10 mouse cellular contexts compared by ENCODE assay signal in the genomic region with DNA sequence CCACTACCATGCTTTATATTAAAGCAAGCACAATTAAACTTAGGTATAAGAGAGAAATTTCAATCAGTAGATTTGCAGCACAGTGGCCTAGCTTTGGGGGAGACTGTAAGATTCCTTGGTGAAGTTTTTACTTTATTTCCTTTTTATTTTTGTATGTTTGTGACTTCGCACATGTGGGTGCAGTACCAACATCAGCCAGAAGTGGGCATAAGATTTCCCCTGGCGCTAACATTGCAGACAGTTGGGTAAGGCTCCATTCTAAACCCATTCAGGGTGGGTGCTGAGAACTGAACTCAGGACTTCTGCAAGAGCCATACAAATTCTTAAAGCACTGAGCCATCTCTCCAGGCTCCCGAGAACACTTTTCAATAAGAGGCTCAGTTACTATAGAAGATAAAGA.
DNase-seq lines count a peak whose midpoint lies in the region; ATAC-seq and TF ChIP-seq lines count a peak whose summit lies in the region.
"Had no signal": no experiment of that assay in that cellular context is flagged by ENCODE, and none has a peak within 500 bp of the region (broad histone marks: within the 10 kb centered on the region; RNA-seq: fewer than 3 reads in every experiment).

No protein-coding gene starts in this region.

- peak; percentile 39 for DNase-seq in hindbrain, embryonic 11.5 days (ENCODE audit: low spot score)
- DNase-seq in hindbrain, embryonic 10.5 days (ENCODE audit: low spot score) = no peak
- DNase-seq in thymus, adult 2 months = peak; percentile 25
- DNase-seq in thymus, postnatal 10 days (ENCODE audit: low spot score in 2 of 2) = no peak
- peak; percentile 52 for DNase-seq in induced T-regulatory cell, adult 2 months (ENCODE audit: low read depth)
- no peak for DNase-seq in urinary bladder, adult 18-20 months (ENCODE audit: low spot score in 2 of 2)
- DNase-seq in layer of hippocampus, adult 18-20 months (ENCODE audit: low spot score in 2 of 2) = no peak
- no peak for DNase-seq in right cerebral cortex, adult 18-20 months
- DNase-seq: liver, embryonic 13.5 days had no signal

- no peaks in the 10 kb centered on the region for H3K27me3 ChIP-seq in hindbrain, embryonic 11.5 days (ENCODE audit: control insufficient read depth, insufficient read depth, low read length)
- H3K27me3 ChIP-seq in hindbrain, embryonic 10.5 days (ENCODE audit: insufficient read depth, poor library complexity, severe bottlenecking) = peaks cover 9% of the 10 kb centered on the region; the same call in 1 of the 2 replicates
- no peaks in the 10 kb centered on the region for H3K27me3 ChIP-seq in thymus, adult 2 months (ENCODE audit: control insufficient read depth, insufficient read depth, low read length)

- peak overlapping the region; percentile 85; the same call in 1 of the 2 replicates for H3K27ac ChIP-seq in hindbrain, embryonic 11.5 days (ENCODE audit: low read depth, low read length)
- no peak overlapping the region; the same call in 1 of the 2 replicates for H3K27ac ChIP-seq in hindbrain, embryonic 10.5 days
- no peak overlapping the region for H3K27ac ChIP-seq in thymus, adult 2 months (ENCODE audit: control insufficient read depth, insufficient read depth, low read length)
- H3K27ac ChIP-seq: liver, embryonic 13.5 days had no signal

- H3K36me3 ChIP-seq in hindbrain, embryonic 11.5 days (ENCODE audit: control insufficient read depth, insufficient read depth, low read length) = no peaks in the 10 kb centered on the region
- H3K36me3 ChIP-seq in hindbrain, embryonic 10.5 days = no peaks in the 10 kb centered on the region
- H3K36me3 ChIP-seq in thymus, adult 2 months (ENCODE audit: control insufficient read depth, insufficient read depth, low read length) = no peaks in the 10 kb centered on the region
- H3K36me3 ChIP-seq: embryonic facial prominence, embryonic 15.5 days; liver, embryonic 13.5 days had no signal

- H3K4me3 ChIP-seq in hindbrain, embryonic 11.5 days (ENCODE audit: low read depth, low read length) = no peak overlapping the region
- H3K4me3 ChIP-seq in hindbrain, embryonic 10.5 days = no peak overlapping the region
- no peak overlapping the region for H3K4me3 ChIP-seq in thymus, adult 2 months (ENCODE audit: control insufficient read depth, insufficient read depth, low read length)
- H3K4me3 ChIP-seq: embryonic facial prominence, embryonic 15.5 days; liver, embryonic 13.5 days had no signal

- no peak overlapping the region for H3K9ac ChIP-seq in hindbrain, embryonic 11.5 days (ENCODE audit: low read depth, low read length)
- H3K9ac ChIP-seq: embryonic facial prominence, embryonic 15.5 days; liver, embryonic 13.5 days had no signal

- no peak overlapping the region for H3K4me2 ChIP-seq in hindbrain, embryonic 11.5 days (replicated peaks; ENCODE audit: low read depth, low read length)
- H3K4me2 ChIP-seq: liver, embryonic 13.5 days had no signal

- no peaks in the 10 kb centered on the region for H3K9me3 ChIP-seq in hindbrain, embryonic 11.5 days (ENCODE audit: control insufficient read depth, low read length)
- H3K9me3 ChIP-seq in hindbrain, embryonic 10.5 days = no peaks in the 10 kb centered on the region
- H3K9me3 ChIP-seq: embryonic facial prominence, embryonic 15.5 days; liver, embryonic 13.5 days had no signal

- ATAC-seq in hindbrain, embryonic 11.5 days (ENCODE audit: low FRiP score) = no peak

- TF ChIP-seq CTCF in thymus, adult 2 months (IDR thresholded peaks at IDR 0.05; ENCODE audit: borderline replicate concordance, control insufficient read depth, extremely low read depth, insufficient read depth, low read length, poor library complexity) = no peak

- 89% methylated on average over 3 of the region's 3 CpGs for WGBS in hindbrain, embryonic 11.5 days
- 89% methylated on average over 3 of the region's 3 CpGs for WGBS in hindbrain, embryonic 10.5 days
- WGBS in thymus, adult 2 months = 97% methylated on average over 3 of the region's 3 CpGs

- no peak for TF ChIP-seq POLR2A in thymus, adult 2 months (IDR thresholded peaks at IDR 0.05; ENCODE audit: control insufficient read depth, extremely low read depth, insufficient read depth, low read length, poor library complexity)

- no peaks in the 10 kb centered on the region for H3K4me1 ChIP-seq in hindbrain, embryonic 11.5 days (replicated peaks; ENCODE audit: control insufficient read depth, insufficient read depth, low read length)
- H3K4me1 ChIP-seq in hindbrain, embryonic 10.5 days (replicated peaks) = peaks cover 22% of the 10 kb centered on the region
- 0 out of 2 replicates have a peak, but pooled peaks cover 2% of the 10 kb centered on the region for H3K4me1 ChIP-seq in thymus, adult 2 months (replicated peaks; ENCODE audit: control insufficient read depth, insufficient read depth, low read length)

Comparison
In these comparisons a context has a peak if more than half of its experiments do, and no peak if none do; other contexts are left out.
1. DNase-seq: peak in hindbrain, embryonic 11.5 days (single experiment), thymus, adult 2 months (single experiment) and induced T-regulatory cell, adult 2 months (single experiment); none in hindbrain, embryonic 10.5 days (single experiment), thymus, postnatal 10 days (0 of 2), urinary bladder, adult 18-20 months (0 of 2), layer of hippocampus, adult 18-20 months (0 of 2) and right cerebral cortex, adult 18-20 months (single experiment).